In genomic region chr14:47310342-47311181, GRCm38 (mm10) we compare ENCODE assay signal across 21 mouse cellular contexts. TPM values are rescaled to one million over a fixed set of nuclear protein-coding genes. Genes with fewer than 3 reads are reported as not detected.
DNase-seq lines count a peak whose midpoint lies in the region; ATAC-seq and TF ChIP-seq lines count a peak whose summit lies in the region.
"Had no signal": no experiment of that assay in that cellular context is flagged by ENCODE, and none has a peak within 500 bp of the region (broad histone marks: within the 10 kb centered on the region; RNA-seq: fewer than 3 reads in every experiment).

No protein-coding gene starts in this region.

- no peak overlapping the region for H3K9ac ChIP-seq in liver, embryonic 11.5 days (ENCODE audit: low read depth, low read length)
- H3K9ac ChIP-seq in liver, postnatal 0 days (replicated peaks), result no peak overlapping the region
- H3K9ac ChIP-seq: embryonic facial prominence, embryonic 13.5 days; heart, embryonic 12.5 days; limb, embryonic 12.5 days; lung, embryonic 14.5 days; midbrain, embryonic 15.5 days; neural tube, embryonic 12.5 days had no signal

- no peak overlapping the region for H3K4me3 ChIP-seq in heart, embryonic 10.5 days
- no peak overlapping the region for H3K4me3 ChIP-seq in liver, embryonic 11.5 days (ENCODE audit: low read depth, low read length)
- H3K4me3 ChIP-seq in liver, postnatal 0 days (ENCODE audit: low read depth, low read length), result no peak overlapping the region
- no peak overlapping the region for H3K4me3 ChIP-seq in small intestine, adult 2 months (ENCODE audit: low read depth, low read length)
- H3K4me3 ChIP-seq: embryonic facial prominence, embryonic 13.5 days; forebrain, embryonic 10.5 days; heart, embryonic 12.5 days; left cerebral cortex, adult 2 months; limb, embryonic 12.5 days; midbrain, embryonic 15.5 days; neural tube, embryonic 12.5 days had no signal

- H3K4me1 ChIP-seq in heart, embryonic 10.5 days, result no peaks in the 10 kb centered on the region
- 0 out of 2 replicates have a peak, but pooled peaks cover 2% of the 10 kb centered on the region for H3K4me1 ChIP-seq in liver, embryonic 11.5 days (replicated peaks; ENCODE audit: control insufficient read depth, insufficient read depth, low read length)
- peaks cover 14% of the 10 kb centered on the region for H3K4me1 ChIP-seq in liver, postnatal 0 days (ENCODE audit: insufficient read depth)
- H3K4me1 ChIP-seq in small intestine, adult 2 months (ENCODE audit: control insufficient read depth, insufficient read depth, insufficient read length, low read length), result peaks cover 16% of the 10 kb centered on the region
- H3K4me1 ChIP-seq: embryonic facial prominence, embryonic 13.5 days; forebrain, embryonic 10.5 days; heart, embryonic 12.5 days; limb, embryonic 12.5 days; midbrain, embryonic 15.5 days; neural tube, embryonic 12.5 days had no signal

- no peak overlapping the region for H3K27ac ChIP-seq in heart, embryonic 10.5 days
- no peak overlapping the region for H3K27ac ChIP-seq in liver, embryonic 11.5 days (ENCODE audit: low read depth, low read length)
- H3K27ac ChIP-seq in liver, postnatal 0 days (ENCODE audit: low read depth), result no peak overlapping the region
- peak overlapping the region; percentile 66 for H3K27ac ChIP-seq in small intestine, adult 2 months (ENCODE audit: insufficient read depth, low read depth, low read length)
- H3K27ac ChIP-seq: embryonic facial prominence, embryonic 13.5 days; forebrain, embryonic 10.5 days; left cerebral cortex, adult 2 months; limb, embryonic 12.5 days; midbrain, embryonic 15.5 days; neural tube, embryonic 12.5 days had no signal

- H3K9me3 ChIP-seq in heart, embryonic 10.5 days, result no peaks in the 10 kb centered on the region
- no peaks in the 10 kb centered on the region for H3K9me3 ChIP-seq in liver, embryonic 11.5 days (ENCODE audit: control insufficient read depth, low read length)
- no peaks in the 10 kb centered on the region for H3K9me3 ChIP-seq in liver, postnatal 0 days (ENCODE audit: low read length)
- H3K9me3 ChIP-seq: embryonic facial prominence, embryonic 13.5 days; forebrain, embryonic 10.5 days; heart, embryonic 12.5 days; limb, embryonic 12.5 days; midbrain, embryonic 15.5 days; neural tube, embryonic 12.5 days had no signal

- intact Hi-C loops in heart, postnatal 36 days (cut with DNase I), result no loop called here

- no peak for TF ChIP-seq CTCF in liver, postnatal 0 days (IDR thresholded peaks at IDR 0.05; ENCODE audit: low read depth)
- TF ChIP-seq CTCF in small intestine, adult 2 months (IDR thresholded peaks at IDR 0.05; ENCODE audit: extremely low read depth, insufficient read length, insufficient replicate concordance, low read depth, low read length), result no peak

- H3K4me2 ChIP-seq in liver, embryonic 11.5 days, result no peak overlapping the region
- H3K4me2 ChIP-seq in liver, postnatal 0 days (ENCODE audit: low read depth, low read length), result no peak overlapping the region
- H3K4me2 ChIP-seq: embryonic facial prominence, embryonic 13.5 days; heart, embryonic 12.5 days; limb, embryonic 12.5 days; lung, embryonic 14.5 days; midbrain, embryonic 15.5 days; neural tube, embryonic 12.5 days had no signal

- peak; percentile 54 for DNase-seq in heart, embryonic 10.5 days (ENCODE audit: low spot score)
- no peak for DNase-seq in heart, postnatal 36 days
- DNase-seq in liver, embryonic 11.5 days (ENCODE audit: low spot score), result peak; percentile 29
- no peak for DNase-seq in liver, postnatal 0 days
- peak; percentile 92 for DNase-seq in cerebellum, adult 9-11 months
- DNase-seq in MN1 (ENCODE audit: low spot score), result no peak
- no peak for DNase-seq in frontal cortex, postnatal 25 days (ENCODE audit: low spot score in 2 of 2)
- DNase-seq: gastrocnemius, postnatal 25 days; heart, postnatal 4 days; kidney, adult 2 months; lung, embryonic 14.5 days; thymus, postnatal 14 days had no signal

- WGBS in heart, embryonic 10.5 days, result 96% methylated on average over 18 of the region's 18 CpGs
- WGBS in liver, embryonic 11.5 days, result 95% methylated on average over 18 of the region's 18 CpGs
- 93% methylated on average over 18 of the region's 18 CpGs for WGBS in liver, postnatal 0 days (ENCODE audit: insufficient replicate concordance)
- 93% methylated on average over 18 of the region's 18 CpGs for WGBS in small intestine, adult 2 months

- peaks cover 77% of the 10 kb centered on the region for H3K36me3 ChIP-seq in heart, embryonic 10.5 days
- peaks cover 29% of the 10 kb centered on the region for H3K36me3 ChIP-seq in liver, embryonic 11.5 days (ENCODE audit: control insufficient read depth, insufficient read depth, low read length)
- H3K36me3 ChIP-seq in liver, postnatal 0 days (replicated peaks; ENCODE audit: insufficient read depth, low read length), result peaks cover 50% of the 10 kb centered on the region
- H3K36me3 ChIP-seq in small intestine, adult 2 months (ENCODE audit: control insufficient read depth, insufficient read depth, low read length), result peaks cover 46% of the 10 kb centered on the region

- TF ChIP-seq POLR2A in small intestine, adult 2 months (IDR thresholded peaks at IDR 0.05; ENCODE audit: low read depth, low read length), result no peak

- no peaks in the 10 kb centered on the region for H3K27me3 ChIP-seq in heart, embryonic 10.5 days (ENCODE audit: insufficient read depth, poor library complexity, severe bottlenecking)
- no peaks in the 10 kb centered on the region for H3K27me3 ChIP-seq in liver, embryonic 11.5 days (replicated peaks; ENCODE audit: control insufficient read depth, insufficient read depth, low read length)
- no peaks in the 10 kb centered on the region for H3K27me3 ChIP-seq in liver, postnatal 0 days (ENCODE audit: insufficient read depth, low read length)
- no peaks in the 10 kb centered on the region for H3K27me3 ChIP-seq in small intestine, adult 2 months (ENCODE audit: control insufficient read depth, insufficient read depth, low read length)
- H3K27me3 ChIP-seq: embryonic facial prominence, embryonic 13.5 days; heart, embryonic 12.5 days; limb, embryonic 12.5 days; midbrain, embryonic 15.5 days; neural tube, embryonic 12.5 days; Patski had no signal

- ATAC-seq in liver, embryonic 11.5 days (replicated peaks; ENCODE audit: low FRiP score), result no peak
- no peak for ATAC-seq in liver, postnatal 0 days
- ATAC-seq: midbrain, embryonic 15.5 days; Patski had no signal

- TF ChIP-seq EP300 in liver, postnatal 0 days (IDR thresholded peaks at IDR 0.05; ENCODE audit: low read depth), result no peak

RNA-seq across cellular contexts. Expression of gene Mapk1ip1l, which starts 12.5 kb away (rescaled TPM):
- 79.9 and 82.1 TPM in 2 replicates for polyA plus RNA-seq in heart, embryonic 10.5 days (2016; fragmentation: Nextera tagmentation; extraction: Ambion mirVana)
- total RNA-seq in heart, postnatal 36 days (2021), result 10 to 100 TPM; 28.1 to 28.2 TPM
- 84.7 and 88.8 TPM in 2 replicates for polyA plus RNA-seq in liver, embryonic 11.5 days (2014; fragmentation: Nextera tagmentation; extraction: Ambion mirVana)
- 15.1 and 16.6 TPM in 2 replicates for polyA plus RNA-seq in liver, postnatal 0 days (2015; fragmentation: Nextera tagmentation; extraction: Ambion mirVana)
- 27.2 and 94.6 TPM in 2 replicates for polyA plus RNA-seq in small intestine, adult 2 months (2012; rRNA removed)

RNA-seq across cellular contexts. Expression of gene Socs4, which starts 33.8 kb away (rescaled TPM):
- polyA plus RNA-seq in heart, embryonic 10.5 days (2016; fragmentation: Nextera tagmentation; extraction: Ambion mirVana), result 2.0 and 3.3 TPM in 2 replicates
- 10 to 100 TPM; 13.9 to 14.3 TPM for total RNA-seq in heart, postnatal 36 days (2021)
- polyA plus RNA-seq in liver, embryonic 11.5 days (2014; fragmentation: Nextera tagmentation; extraction: Ambion mirVana), result 4.6 and 4.8 TPM in 2 replicates
- polyA plus RNA-seq in liver, postnatal 0 days (2015; fragmentation: Nextera tagmentation; extraction: Ambion mirVana), result 1.7 and 1.9 TPM in 2 replicates
- 1.1 and 2.7 TPM in 2 replicates for polyA plus RNA-seq in small intestine, adult 2 months (2012; rRNA removed)

RNA-seq across cellular contexts. Expression of gene Wdhd1, which starts 33.9 kb away (rescaled TPM):
- 31.8 and 35.9 TPM in 2 replicates for polyA plus RNA-seq in heart, embryonic 10.5 days (2016; fragmentation: Nextera tagmentation; extraction: Ambion mirVana)
- 1 to 10 TPM in 1 of 2 experiments, under 1 TPM in 1; 1.00 to 1.0 TPM for total RNA-seq in heart, postnatal 36 days (2021)
- polyA plus RNA-seq in liver, embryonic 11.5 days (2014; fragmentation: Nextera tagmentation; extraction: Ambion mirVana), result 65.7 and 68.8 TPM in 2 replicates
- 10.1 and 13.7 TPM in 2 replicates for polyA plus RNA-seq in liver, postnatal 0 days (2015; fragmentation: Nextera tagmentation; extraction: Ambion mirVana)
- 0.69 and 1.3 TPM in 2 replicates for polyA plus RNA-seq in small intestine, adult 2 months (2012; rRNA removed)

RNA-seq across cellular contexts. Expression of gene Lgals3, which starts 57.0 kb away (rescaled TPM):
- 1.4 and 2.2 TPM in 2 replicates for polyA plus RNA-seq in heart, embryonic 10.5 days (2016; fragmentation: Nextera tagmentation; extraction: Ambion mirVana)
- total RNA-seq in heart, postnatal 36 days (2021), result 1 to 10 TPM; 3.8 to 5.0 TPM
- polyA plus RNA-seq in liver, embryonic 11.5 days (2014; fragmentation: Nextera tagmentation; extraction: Ambion mirVana), result 21.2 and 21.6 TPM in 2 replicates
- polyA plus RNA-seq in liver, postnatal 0 days (2015; fragmentation: Nextera tagmentation; extraction: Ambion mirVana), result 53.3 and 60.8 TPM in 2 replicates
- 379 and 1,527 TPM in 2 replicates for polyA plus RNA-seq in small intestine, adult 2 months (2012; rRNA removed)

Comparison
In these comparisons a context has a peak if more than half of its experiments do, and no peak if none do; other contexts are left out.
1. DNase-seq: peak in heart, embryonic 10.5 days (single experiment), liver, embryonic 11.5 days (single experiment) and cerebellum, adult 9-11 months (single experiment); none in heart, postnatal 36 days (0 of 2), liver, postnatal 0 days (single experiment), MN1 (single experiment) and frontal cortex, postnatal 25 days (0 of 2).